Mouse (Mus musculus): ENCODE measurements around the gene Rnd1. TPM values are rescaled to one million over a fixed set of nuclear protein-coding genes. Genes with fewer than 3 reads are reported as not detected.
A peak's percentile ranks its signal among the peaks of the same experiment; 100 is the strongest.

Gene Rnd1
- polyA plus RNA-seq, 1 experiment from 2014 or later: 0.66 TPM

- Histone ChIP-seq H3K27me3 (ENCODE audit: insufficient read depth, low read length) (0 out of 2 replicates have a peak, but pooled peaks cover 3% of the 10 kb centered on the region), H3K4me3 (replicated peaks; ENCODE audit: low read depth, low read length) (peak overlapping the region; percentile 37), H3K4me2 (ENCODE audit: low read length) (peak overlapping the region; percentile 85), H3K9me3 (replicated peaks; ENCODE audit: low read length) (no peaks in the 10 kb centered on the region), H3K36me3 (ENCODE audit: insufficient read depth, low read length) (no peaks in the 10 kb centered on the region), H3K9ac (ENCODE audit: low read depth, low read length) (0 out of 2 replicates have a peak overlapping the region, but pooled peaks have one; percentile 44), H3K4me1 (replicated peaks; ENCODE audit: insufficient read depth, low read length) (peaks cover 31% of the 10 kb centered on the region), H3K27ac (no peak overlapping the region)
- TF ChIP-seq CTCF (IDR thresholded peaks at IDR 0.05; ENCODE audit: low read depth): peak; percentile 95
- DNase-seq (ENCODE audit: low spot score) (peak; percentile 84), ATAC-seq (replicated peaks; ENCODE audit: low FRiP score, low read depth) (peak; percentile 61)
- WGBS: under 1% methylated on average over 18 of the region's 18 CpGs
These were observed 45.8 kb downstream of the Rnd1 start for GRCm38 (mm10) chr15:98631493-98631892.

GRCm38 (mm10) chr15:98630540-98630939, 46.7 kb downstream of the Rnd1 start, which contains the start of gene Cacnb3:
Cacnb3 (plus strand) TSS chr15:98630840.
- TF ChIP-seq CTCF (IDR thresholded peaks at IDR 0.05; ENCODE audit: low read depth): no peak
- Histone ChIP-seq H3K4me3 (replicated peaks; ENCODE audit: low read depth, low read length) (peak within 1 kb of the TSS; percentile 37), H3K36me3 (ENCODE audit: insufficient read depth, low read length) (no peaks in the 10 kb centered on the region), H3K4me1 (replicated peaks; ENCODE audit: insufficient read depth, low read length) (peaks cover 28% of the 10 kb centered on the region), H3K27me3 (ENCODE audit: insufficient read depth, low read length) (0 out of 2 replicates have a peak, but pooled peaks cover under 1% of the 10 kb centered on the region), H3K9ac (ENCODE audit: low read depth, low read length) (0 out of 2 replicates have a peak within 1 kb of the TSS, but pooled peaks have one; percentile 44), H3K27ac (no peak within 1 kb of the TSS), H3K9me3 (replicated peaks; ENCODE audit: low read length) (no peaks in the 10 kb centered on the region), H3K4me2 (ENCODE audit: low read length) (peak within 1 kb of the TSS; percentile 85)
- 35% methylated on average over 4 of the region's 4 CpGs for WGBS
- ATAC-seq (replicated peaks; ENCODE audit: low FRiP score, low read depth) (no peak), DNase-seq (ENCODE audit: low spot score) (no peak)

GRCm38 (mm10) chr15:98629464-98629863, 47.8 kb downstream of the Rnd1 start:
- H3K36me3 ChIP-seq (ENCODE audit: insufficient read depth, low read length): no peaks in the 10 kb centered on the region
- ATAC-seq (replicated peaks; ENCODE audit: low FRiP score, low read depth) (no peak), DNase-seq (ENCODE audit: low spot score) (no peak)
- peaks cover 25% of the 10 kb centered on the region for H3K4me1 ChIP-seq (replicated peaks; ENCODE audit: insufficient read depth, low read length)
- no peak overlapping the region for H3K9ac ChIP-seq (ENCODE audit: low read depth, low read length)
- WGBS: 47% methylated on average over 6 of the region's 6 CpGs
- no peaks in the 10 kb centered on the region for H3K27me3 ChIP-seq (ENCODE audit: insufficient read depth, low read length)
- no peak for TF ChIP-seq CTCF (IDR thresholded peaks at IDR 0.05; ENCODE audit: low read depth)
- H3K4me3 ChIP-seq (replicated peaks; ENCODE audit: low read depth, low read length): no peak overlapping the region
- no peak overlapping the region for H3K27ac ChIP-seq
- H3K9me3 ChIP-seq (replicated peaks; ENCODE audit: low read length): no peaks in the 10 kb centered on the region
- H3K4me2 ChIP-seq (ENCODE audit: low read length): no peak overlapping the region

GRCm38 (mm10) chr15:98628589-98629254, 48.5 kb downstream of the Rnd1 start:
- H3K27ac ChIP-seq: no peak overlapping the region
- DNase-seq (ENCODE audit: low spot score): peak; percentile 61
- whole genome bisulfite sequencing: 10% methylated on average over 20 of the region's 20 CpGs
- peak overlapping the region; percentile 27 for H3K4me2 ChIP-seq (ENCODE audit: low read length)
- H3K4me1 ChIP-seq (replicated peaks; ENCODE audit: insufficient read depth, low read length): peaks cover 25% of the 10 kb centered on the region
- no peaks in the 10 kb centered on the region for H3K36me3 ChIP-seq (ENCODE audit: insufficient read depth, low read length)
- ATAC-seq (replicated peaks; ENCODE audit: low FRiP score, low read depth): no peak
- TF ChIP-seq CTCF (IDR thresholded peaks at IDR 0.05; ENCODE audit: low read depth): no peak
- H3K9ac ChIP-seq (ENCODE audit: low read depth, low read length): 0 out of 2 replicates have a peak overlapping the region, but pooled peaks have one; percentile 1
- no peaks in the 10 kb centered on the region for H3K9me3 ChIP-seq (replicated peaks; ENCODE audit: low read length)
- H3K27me3 ChIP-seq (ENCODE audit: insufficient read depth, low read length): no peaks in the 10 kb centered on the region
- no peak overlapping the region for H3K4me3 ChIP-seq (replicated peaks; ENCODE audit: low read depth, low read length)

- TF ChIP-seq CTCF (IDR thresholded peaks at IDR 0.05; ENCODE audit: low read depth): 0 out of 2 replicates have a peak, but pooled peaks have one; percentile 6
- ATAC-seq (replicated peaks; ENCODE audit: low FRiP score, low read depth) (no peak), DNase-seq (ENCODE audit: low spot score) (no peak)
- Histone ChIP-seq H3K27ac (no peak overlapping the region), H3K4me2 (ENCODE audit: low read length) (peak overlapping the region; percentile 21; the same call in 1 of the 2 replicates), H3K4me3 (replicated peaks; ENCODE audit: low read depth, low read length) (no peak overlapping the region), H3K9ac (ENCODE audit: low read depth, low read length) (no peak overlapping the region), H3K4me1 (replicated peaks; ENCODE audit: insufficient read depth, low read length) (peaks cover 17% of the 10 kb centered on the region), H3K36me3 (ENCODE audit: insufficient read depth, low read length) (no peaks in the 10 kb centered on the region), H3K27me3 (ENCODE audit: insufficient read depth, low read length) (no peaks in the 10 kb centered on the region), H3K9me3 (replicated peaks; ENCODE audit: low read length) (no peaks in the 10 kb centered on the region)
- 46% methylated on average over 7 of the region's 7 CpGs for WGBS
These were observed 50.6 kb downstream of the Rnd1 start for GRCm38 (mm10) chr15:98626487-98627212.

- Histone ChIP-seq H3K9me3 (replicated peaks; ENCODE audit: low read length) (no peaks in the 10 kb centered on the region), H3K9ac (ENCODE audit: low read depth, low read length) (no peak overlapping the region), H3K4me2 (ENCODE audit: low read length) (peak overlapping the region; percentile 21; the same call in 1 of the 2 replicates), H3K27me3 (ENCODE audit: insufficient read depth, low read length) (no peaks in the 10 kb centered on the region), H3K27ac (0 out of 2 replicates have a peak overlapping the region, but pooled peaks have one; percentile 1), H3K4me3 (replicated peaks; ENCODE audit: low read depth, low read length) (no peak overlapping the region), H3K36me3 (ENCODE audit: insufficient read depth, low read length) (no peaks in the 10 kb centered on the region), H3K4me1 (replicated peaks; ENCODE audit: insufficient read depth, low read length) (peaks cover 13% of the 10 kb centered on the region)
- TF ChIP-seq CTCF (IDR thresholded peaks at IDR 0.05; ENCODE audit: low read depth): no peak
- 6% methylated on average over 8 of the region's 8 CpGs for WGBS
- no peak for DNase-seq (ENCODE audit: low spot score)
- no peak for ATAC-seq (replicated peaks; ENCODE audit: low FRiP score, low read depth)
These were observed 51.2 kb downstream of the Rnd1 start for GRCm38 (mm10) chr15:98626078-98626477.

Measured in kidney, postnatal 0 days (tissue).